ENCODE assay signal across 20 mouse cellular contexts in genomic region chr12:80814529-80814928, GRCm38 (mm10). TPM values are rescaled to one million over a fixed set of nuclear protein-coding genes. Genes with fewer than 3 reads are reported as not detected.
DNase-seq lines count a peak whose midpoint lies in the region; ATAC-seq and TF ChIP-seq lines count a peak whose summit lies in the region.
"Had no signal": no experiment of that assay in that cellular context is flagged by ENCODE, and none has a peak within 500 bp of the region (broad histone marks: within the 10 kb centered on the region; RNA-seq: fewer than 3 reads in every experiment).

No protein-coding gene starts in this region.

- peak overlapping the region; percentile 22 for H3K4me2 ChIP-seq in liver, embryonic 11.5 days
- peak overlapping the region; percentile 61 for H3K4me2 ChIP-seq in liver, embryonic 14.5 days (ENCODE audit: low read depth)
- H3K4me2 ChIP-seq: forebrain, embryonic 13.5 days; heart, embryonic 11.5 days; hindbrain, embryonic 12.5 days had no signal

- H3K9me3 ChIP-seq in liver, embryonic 11.5 days (ENCODE audit: control insufficient read depth, low read length): no peaks in the 10 kb centered on the region
- no peaks in the 10 kb centered on the region for H3K9me3 ChIP-seq in liver, embryonic 14.5 days (ENCODE audit: control insufficient read depth, low read length)
- H3K9me3 ChIP-seq: embryonic facial prominence, embryonic 10.5 days; forebrain, embryonic 13.5 days; hindbrain, embryonic 12.5 days had no signal

- TF ChIP-seq CTCF in layer of hippocampus, adult 2 months (conservative IDR thresholded peaks at IDR 0.05): no peak
- TF ChIP-seq CTCF in liver, embryonic 14.5 days (IDR thresholded peaks at IDR 0.05; ENCODE audit: low read depth): no peak

- no peak overlapping the region for H3K9ac ChIP-seq in liver, embryonic 11.5 days (ENCODE audit: low read depth, low read length)
- peak overlapping the region; percentile 5 for H3K9ac ChIP-seq in liver, embryonic 14.5 days (replicated peaks)
- H3K9ac ChIP-seq: forebrain, embryonic 13.5 days; hindbrain, embryonic 12.5 days had no signal

- no peak for DNase-seq in layer of hippocampus, adult 2 months (ENCODE audit: low spot score in 2 of 2)
- DNase-seq in layer of hippocampus, postnatal 14 days (ENCODE audit: low spot score in 2 of 2): no peak
- DNase-seq in liver, embryonic 11.5 days (ENCODE audit: low spot score): no peak
- DNase-seq in liver, embryonic 14.5 days (ENCODE audit: low read depth in 3 of 3, low spot score in 3 of 3): peak in 1 of 3 experiments; percentile 35
- DNase-seq in cerebellum, adult 9-11 months: no peak
- no peak for DNase-seq in kidney, postnatal 4 days
- DNase-seq: adrenal gland, postnatal 10 days; cerebellum, adult 11-12 months; cerebellum, postnatal 10 days; heart, adult 18-20 months; heart, postnatal 4 days had no signal

- peaks cover 98% of the 10 kb centered on the region for H3K79me2 ChIP-seq in macrophage (ENCODE audit: inconsistent target)

- ATAC-seq in liver, embryonic 11.5 days (replicated peaks; ENCODE audit: low FRiP score): no peak
- no peak for ATAC-seq in liver, embryonic 14.5 days (ENCODE audit: insufficient read depth)
- ATAC-seq: forebrain, embryonic 13.5 days; hindbrain, embryonic 16.5 days had no signal

- TF ChIP-seq EP300 in liver, embryonic 14.5 days (IDR thresholded peaks at IDR 0.05; ENCODE audit: low read depth): no peak

- 29% methylated on average over 3 of the region's 3 CpGs for WGBS in liver, embryonic 11.5 days
- WGBS in liver, embryonic 14.5 days (ENCODE audit: insufficient replicate concordance): 21% methylated on average over 3 of the region's 3 CpGs
- 71% methylated on average over 3 of the region's 3 CpGs for WGBS in macrophage (ENCODE audit: missing documents)

- no peaks in the 10 kb centered on the region for H3K36me3 ChIP-seq in liver, embryonic 11.5 days (ENCODE audit: control insufficient read depth, insufficient read depth, low read length)
- H3K36me3 ChIP-seq in liver, embryonic 14.5 days (replicated peaks; ENCODE audit: control insufficient read depth, insufficient read depth, low read depth): no peaks in the 10 kb centered on the region; the same call in none of the 2 replicates
- no peaks in the 10 kb centered on the region for H3K36me3 ChIP-seq in macrophage (ENCODE audit: inconsistent target)
- H3K36me3 ChIP-seq: embryonic facial prominence, embryonic 10.5 days; hindbrain, embryonic 12.5 days had no signal

- H3K27ac ChIP-seq in layer of hippocampus, adult 2 months: peak overlapping the region; percentile 69
- peak overlapping the region; percentile 33; the same call in 1 of the 2 replicates for H3K27ac ChIP-seq in liver, embryonic 11.5 days (ENCODE audit: low read depth, low read length)
- peak overlapping the region; percentile 86 for H3K27ac ChIP-seq in liver, embryonic 14.5 days
- peak overlapping the region; percentile 90 for H3K27ac ChIP-seq in macrophage
- H3K27ac ChIP-seq: embryonic facial prominence, embryonic 10.5 days; forebrain, embryonic 13.5 days; hindbrain, embryonic 12.5 days had no signal

- no peaks in the 10 kb centered on the region for H3K27me3 ChIP-seq in liver, embryonic 11.5 days (replicated peaks; ENCODE audit: control insufficient read depth, insufficient read depth, low read length)
- H3K27me3 ChIP-seq in liver, embryonic 14.5 days (ENCODE audit: control insufficient read depth, insufficient read depth, low read length): no peaks in the 10 kb centered on the region
- H3K27me3 ChIP-seq: forebrain, embryonic 13.5 days; hindbrain, embryonic 12.5 days had no signal

- no peak overlapping the region for H3K4me3 ChIP-seq in layer of hippocampus, adult 2 months
- H3K4me3 ChIP-seq in liver, embryonic 11.5 days (ENCODE audit: low read depth, low read length): no peak overlapping the region
- no peak overlapping the region for H3K4me3 ChIP-seq in liver, embryonic 14.5 days (ENCODE audit: insufficient read depth in 1 of 2, low read depth in 2 of 2, low read length in 2 of 2)
- H3K4me3 ChIP-seq in macrophage (ENCODE audit: inconsistent target): no peak overlapping the region
- H3K4me3 ChIP-seq: embryonic facial prominence, embryonic 10.5 days; forebrain, embryonic 13.5 days; hindbrain, embryonic 12.5 days had no signal

- peaks cover 76% of the 10 kb centered on the region for H3K4me1 ChIP-seq in liver, embryonic 11.5 days (replicated peaks; ENCODE audit: control insufficient read depth, insufficient read depth, low read length)
- peaks cover 76 to 85% of the 10 kb centered on the region in 2 experiments for H3K4me1 ChIP-seq in liver, embryonic 14.5 days (replicated peaks; ENCODE audit: control insufficient read depth in 2 of 2, insufficient read depth in 2 of 2, low read length in 1 of 2)

RNA-seq across cellular contexts. Expression of gene Susd6, which starts 24.2 kb away (rescaled TPM):
- total RNA-seq in layer of hippocampus, adult 2 months (2021): 10 to 100 TPM; 71.6 to 72.1 TPM
- 10 to 100 TPM; 54.3 TPM for total RNA-seq in layer of hippocampus, postnatal 14 days (2021)
- 21.5 and 21.7 TPM in 2 replicates for polyA plus RNA-seq in liver, embryonic 11.5 days (2014; fragmentation: Nextera tagmentation; extraction: Ambion mirVana)
- 11.0 and 11.1 TPM in 2 replicates for polyA plus RNA-seq in liver, embryonic 14.5 days (2012; rRNA removed)
- 11.6 and 13.9 TPM in 2 replicates for polyA plus RNA-seq in liver, embryonic 14.5 days (2014; fragmentation: Nextera tagmentation; extraction: Ambion mirVana)
- 100 to 1,000 TPM in 21 of 26 experiments, 10 to 100 TPM in 5; 82.5 to 344 (median 177) TPM for total RNA-seq in macrophage (2018; cell fraction: chromatin; rRNA removed)
- 100 to 1,000 TPM in 25 of 26 experiments, 10 to 100 TPM in 1; 98.6 to 237 (median 169) TPM for total RNA-seq in macrophage (2018; cell fraction: cytosol; rRNA removed)
- 100 to 1,000 TPM; 137 to 428 (median 289) TPM for total RNA-seq in macrophage (2018; cell fraction: nucleus; rRNA removed)
- 67.3 to 91.5 TPM (median 72.0 TPM) in 3 replicates for polyA plus RNA-seq in macrophage (2018)

RNA-seq across cellular contexts. Expression of gene Ccdc177, which starts 54.0 kb away (rescaled TPM):
- 10 to 100 TPM; 18.4 to 18.6 TPM for total RNA-seq in layer of hippocampus, adult 2 months (2021)
- 10 to 100 TPM; 18.5 to 18.7 TPM for total RNA-seq in layer of hippocampus, postnatal 14 days (2021)
- polyA plus RNA-seq in liver, embryonic 11.5 days (2014; fragmentation: Nextera tagmentation; extraction: Ambion mirVana): not detected in 2 replicates
- polyA plus RNA-seq in liver, embryonic 14.5 days (2012; rRNA removed): 0.01 TPM in 1 of 2 replicates, not detected in the other
- not detected in 2 replicates for polyA plus RNA-seq in liver, embryonic 14.5 days (2014; fragmentation: Nextera tagmentation; extraction: Ambion mirVana)
- total RNA-seq in macrophage (2018; cell fraction: chromatin; rRNA removed): not detected
- total RNA-seq in macrophage (2018; cell fraction: cytosol; rRNA removed): not detected
- total RNA-seq in macrophage (2018; cell fraction: nucleus; rRNA removed): not detected
- not detected in 3 replicates for polyA plus RNA-seq in macrophage (2018)
- total RNA-seq: gastrocnemius, adult 8-10 months had no signal
- polyA plus RNA-seq: heart, embryonic 11.5 days; heart, embryonic 16.5 days; inflammation-experienced regulatory T-cells, adult 6 months had no signal

Comparison
In these comparisons a context has a peak if more than half of its experiments do, and no peak if none do; other contexts are left out.
1. H3K27ac ChIP-seq: peak in every context shown above with its lines; median percentile 90 in macrophage; 86 in liver, embryonic 14.5 days; 69 in layer of hippocampus, adult 2 months; 33 in liver, embryonic 11.5 days.